Mouse (Mus musculus) layer of hippocampus, postnatal 36 days (tissue): ENCODE results near the gene Scrt2. TPM values are rescaled to one million over a fixed set of nuclear protein-coding genes. Genes with fewer than 3 reads are reported as not detected.
"Not testable (repeated sequence)": the region's sequence is repeated elsewhere in the genome, so short reads cannot be mapped to it uniquely, and the experiment has no call there.

Source experiments
- DNase-seq, 2 experiments: peaks; one replicate each; pipeline ENCODE4 v3.0.0; 2022
- total RNA-seq, 2 experiments: library from RNA; stranded (reverse); gene quantifications; 2 replicates each; pipeline ENCODE4 v1.2.3; 2021

The Scrt2 gene
- 10 to 100 TPM; 25.1 to 27.1 TPM for total RNA-seq

DNA sequence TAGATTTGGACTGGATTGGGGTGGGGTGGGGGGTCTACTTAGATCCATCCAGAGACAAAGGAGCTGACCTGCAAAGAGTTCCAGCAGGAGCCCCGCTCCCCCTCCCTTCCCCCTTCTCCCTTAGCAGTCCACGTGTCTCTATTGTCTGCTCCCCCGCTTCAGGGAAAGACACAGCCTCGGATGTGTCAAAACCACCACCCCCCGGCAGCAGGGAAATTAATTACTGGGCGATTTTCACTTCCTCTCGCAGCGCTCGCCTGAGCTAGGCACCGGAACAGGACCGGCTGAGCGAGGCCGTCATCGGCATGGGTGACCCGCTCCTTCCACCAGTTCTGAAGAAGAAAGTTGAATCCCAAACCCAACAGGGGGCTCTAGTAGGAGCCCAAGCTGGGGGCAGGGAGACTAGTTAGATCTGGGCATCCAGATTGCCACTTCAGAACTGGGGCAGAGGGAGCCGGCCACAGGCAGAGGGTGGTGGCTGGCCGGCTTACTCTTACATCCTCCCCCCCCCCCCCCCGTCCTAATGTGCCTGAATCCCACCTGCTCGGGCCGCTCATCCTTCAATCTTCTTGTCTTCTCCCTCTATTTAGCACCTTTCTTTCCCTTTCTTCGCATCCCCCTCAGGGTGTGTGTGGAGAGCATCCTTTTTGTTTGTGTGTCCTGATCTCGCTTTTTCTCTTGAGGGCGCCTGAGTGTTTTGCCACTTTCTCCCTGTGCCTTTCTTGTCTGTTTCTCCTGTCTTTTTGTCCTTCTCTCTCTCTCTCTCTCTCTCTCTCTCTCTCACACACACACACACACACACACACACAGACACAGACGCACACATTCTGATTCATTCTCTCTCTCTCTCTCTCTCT, at the start of gene Scrt2:
Gene Scrt2, plus strand, starts transcription at position 845 of the 857 bp plus-strand sequence.
- peak in 1 of 2 experiments; percentile 57 for DNase-seq

- DNase-seq: no peak
Measured at GRCm38 (mm10) chr2:152040101-152040500, 41.2 kb upstream of the Scrt2 start.

- no peak for DNase-seq
Measured at GRCm38 (mm10) chr2:152047116-152048002, 34.0 kb upstream of the Scrt2 start.

DNA sequence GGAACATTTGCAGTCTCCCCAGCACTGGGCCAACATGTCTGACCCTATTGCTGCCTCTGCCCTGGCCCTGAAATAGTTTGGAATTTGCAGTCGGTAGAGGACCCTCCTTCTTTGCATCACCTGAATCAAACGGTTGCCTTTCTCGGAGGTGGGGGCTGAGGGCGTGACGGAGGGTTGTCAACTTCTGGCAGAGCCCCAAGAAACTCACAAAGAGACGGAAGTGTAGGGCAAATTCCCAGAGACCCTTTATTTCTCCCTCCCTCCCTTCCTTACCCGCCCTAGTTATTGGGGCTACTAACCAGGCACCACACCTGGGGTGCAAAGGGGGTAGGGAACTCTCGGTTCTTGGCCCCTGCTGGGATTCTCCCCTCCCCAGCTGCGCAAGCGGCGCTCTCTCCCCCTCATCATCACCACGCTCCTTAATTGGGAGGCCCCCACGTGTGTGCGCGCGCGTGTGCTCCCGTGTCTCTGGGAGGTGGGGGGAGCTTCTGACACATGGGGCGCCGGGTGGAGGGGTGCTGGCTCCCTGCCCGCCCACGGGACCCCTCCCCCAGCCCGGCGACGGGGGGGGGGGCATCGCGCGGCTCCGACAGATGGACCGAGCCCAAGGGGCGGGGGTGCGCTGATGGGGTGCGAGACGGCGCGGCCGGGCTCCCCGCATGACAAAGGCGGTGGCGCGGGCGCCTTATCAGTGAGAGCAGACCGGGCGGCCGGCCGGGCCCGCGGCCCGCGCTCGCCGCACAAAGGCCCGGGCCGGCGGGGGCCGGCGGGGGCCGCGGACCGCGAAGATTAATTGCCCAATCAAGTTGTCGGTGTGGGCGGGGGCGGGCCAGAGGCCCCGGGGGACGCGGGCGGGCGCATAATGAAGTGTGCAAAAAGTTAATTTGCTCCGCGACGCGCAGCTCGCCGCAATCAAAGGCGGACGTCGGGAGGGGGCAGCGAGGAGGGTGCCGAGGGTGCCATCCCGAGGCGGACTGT, 33.0 kb upstream of the Scrt2 start:
- no peak for DNase-seq

- no peak for DNase-seq
Measured at GRCm38 (mm10) chr2:152048981-152049441, 32.3 kb upstream of the Scrt2 start.

GRCm38 (mm10) chr2:152049611-152050270, 31.6 kb upstream of the Scrt2 start:
- DNase-seq: no peak

DNA sequence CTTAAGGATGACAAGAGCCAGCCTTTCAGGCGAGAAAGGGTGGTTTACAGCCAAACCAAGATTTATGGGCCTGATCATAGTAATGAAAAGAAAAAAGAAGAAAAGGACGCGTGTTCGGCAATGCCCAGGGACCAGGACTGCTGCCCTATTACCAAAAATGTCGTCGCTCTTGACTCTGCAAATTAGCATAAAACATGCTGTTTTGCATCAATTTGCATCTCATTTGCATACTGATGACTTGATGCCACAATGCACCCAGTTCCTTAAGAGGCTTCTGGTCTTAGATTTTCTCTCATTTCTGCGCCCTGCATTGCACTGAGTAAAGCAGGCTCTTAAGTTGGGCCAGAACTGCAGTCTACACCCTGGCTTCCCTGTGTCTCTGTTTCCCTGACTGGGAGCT, 31.0 kb upstream of the Scrt2 start:
- no peak for DNase-seq

GRCm38 (mm10) chr2:152051985-152052384, 29.3 kb upstream of the Scrt2 start:
- DNase-seq: no peak

DNA sequence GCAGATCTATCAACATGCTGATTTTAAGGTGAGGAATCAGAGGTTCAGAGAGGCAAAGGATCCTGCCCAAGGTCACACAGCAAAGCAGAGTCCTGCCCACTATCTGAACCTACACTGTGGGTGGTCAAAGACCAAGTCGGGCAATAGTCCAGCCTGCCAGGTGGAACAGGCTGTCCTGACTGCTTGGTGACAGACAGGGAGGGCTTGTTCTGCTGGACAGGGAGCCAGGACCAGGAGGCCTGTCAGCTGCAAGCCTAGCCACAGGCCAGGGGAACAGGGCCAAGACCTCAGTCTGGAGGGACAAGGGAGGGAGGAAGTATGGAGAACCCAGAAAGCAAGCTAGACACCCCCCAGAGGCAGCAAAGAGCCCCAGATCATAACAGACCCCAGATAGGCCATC, 25.9 kb upstream of the Scrt2 start:
- no peak for DNase-seq

DNA sequence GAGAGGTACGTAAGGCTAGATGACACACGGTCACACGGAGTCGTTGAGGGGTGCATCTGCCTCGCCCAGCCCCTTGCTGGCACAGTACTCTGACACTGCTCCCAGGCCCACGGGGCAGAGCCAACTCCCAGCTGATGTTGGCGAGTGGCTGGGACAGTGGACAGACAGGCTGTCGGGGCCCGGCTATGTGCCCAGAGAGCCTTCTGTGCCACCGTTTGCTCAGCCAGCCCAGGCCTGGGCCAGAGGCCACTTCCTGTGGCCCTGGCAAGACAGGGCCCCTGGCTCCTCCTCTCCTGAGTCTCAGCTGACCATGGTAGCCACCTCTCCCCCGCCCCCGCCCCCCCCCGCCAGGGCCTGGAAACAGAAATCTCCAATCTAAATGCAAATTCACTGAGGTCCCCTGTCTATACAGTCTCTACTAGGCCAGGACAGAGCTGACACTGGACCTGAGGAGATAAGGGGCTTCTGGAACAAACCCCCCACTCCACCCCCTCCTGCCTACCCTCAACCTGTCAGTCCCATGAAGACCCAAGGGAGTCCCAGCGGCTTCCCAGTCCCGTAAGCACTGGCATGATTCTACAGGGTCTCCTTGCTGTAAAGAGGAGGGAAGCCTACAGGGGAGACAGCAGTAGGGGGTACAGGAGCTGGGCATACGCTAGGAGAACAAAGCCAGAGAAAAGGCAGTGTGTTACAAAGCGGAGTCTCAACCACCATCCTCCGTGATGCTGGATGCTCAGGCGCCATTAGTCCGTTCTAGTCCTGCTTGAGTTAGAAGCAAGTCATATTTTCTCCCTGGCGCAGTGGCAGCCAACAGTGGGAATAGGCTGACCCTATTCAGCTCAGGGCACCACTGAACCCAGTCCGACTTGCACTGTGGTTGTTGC, 24.7 kb upstream of the Scrt2 start:
- peak in 1 of 2 experiments; percentile 46 for DNase-seq

- no peak for DNase-seq
Measured at GRCm38 (mm10) chr2:152057252-152057563, 24.1 kb upstream of the Scrt2 start.

- DNase-seq: not testable (repeated sequence)
Measured at GRCm38 (mm10) chr2:152062817-152063216, 18.5 kb upstream of the Scrt2 start.

DNA sequence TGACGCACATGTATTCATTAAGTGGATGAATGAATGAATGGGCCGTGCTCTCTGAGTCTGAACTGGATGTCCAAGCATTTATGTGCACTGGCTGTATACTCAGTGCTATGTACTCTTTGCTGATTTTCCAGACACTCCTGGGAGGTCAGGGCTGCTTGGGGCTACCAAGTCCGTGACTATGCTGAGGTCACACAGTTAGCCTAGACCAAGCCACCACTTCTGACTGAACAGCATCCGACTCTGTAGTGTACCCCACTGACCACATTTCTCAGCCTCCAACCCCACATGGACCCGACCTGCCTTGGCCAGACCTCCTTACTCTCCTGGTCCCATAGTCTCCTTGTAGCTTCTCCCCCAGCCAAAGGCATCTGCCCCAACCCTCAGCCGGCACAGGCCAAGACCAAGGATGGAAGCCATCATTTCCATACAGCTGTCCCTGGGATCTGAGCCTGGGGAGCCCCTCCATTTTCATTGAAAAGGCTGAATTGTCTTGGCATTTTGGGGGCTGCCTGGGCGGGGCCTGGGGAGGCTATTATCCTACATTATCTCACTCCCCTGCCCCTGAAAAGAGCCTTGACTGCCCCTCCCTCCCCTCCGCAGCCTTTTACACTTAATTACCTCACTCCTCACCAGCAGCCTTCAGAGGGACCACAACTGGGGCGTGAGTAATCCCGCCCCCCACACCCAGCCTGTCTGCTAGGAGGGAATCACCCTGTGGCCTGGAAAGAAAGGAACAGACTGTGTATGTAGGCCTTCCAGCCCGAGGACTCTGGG, 12.5 kb upstream of the Scrt2 start:
- DNase-seq: no peak

DNA sequence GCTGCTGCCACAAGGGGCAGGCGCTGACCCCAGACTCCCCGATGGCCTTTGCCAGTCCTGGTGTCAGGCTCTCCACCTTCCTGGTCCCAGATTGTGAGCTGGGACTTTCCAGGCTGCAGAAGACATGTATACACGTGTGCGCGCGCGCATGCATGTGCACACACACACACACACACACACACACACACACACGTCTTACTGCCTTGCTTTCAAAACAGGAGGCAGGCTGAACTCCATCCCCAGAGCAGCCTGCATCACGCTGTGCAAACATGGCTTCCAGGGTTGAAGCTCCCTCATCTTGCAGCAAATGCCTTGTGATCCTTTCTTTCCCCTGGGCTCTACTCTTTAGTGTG, 11.9 kb upstream of the Scrt2 start:
- DNase-seq: no peak

- DNase-seq: no peak
Measured at GRCm38 (mm10) chr2:152069941-152070340, 11.4 kb upstream of the Scrt2 start.

DNA sequence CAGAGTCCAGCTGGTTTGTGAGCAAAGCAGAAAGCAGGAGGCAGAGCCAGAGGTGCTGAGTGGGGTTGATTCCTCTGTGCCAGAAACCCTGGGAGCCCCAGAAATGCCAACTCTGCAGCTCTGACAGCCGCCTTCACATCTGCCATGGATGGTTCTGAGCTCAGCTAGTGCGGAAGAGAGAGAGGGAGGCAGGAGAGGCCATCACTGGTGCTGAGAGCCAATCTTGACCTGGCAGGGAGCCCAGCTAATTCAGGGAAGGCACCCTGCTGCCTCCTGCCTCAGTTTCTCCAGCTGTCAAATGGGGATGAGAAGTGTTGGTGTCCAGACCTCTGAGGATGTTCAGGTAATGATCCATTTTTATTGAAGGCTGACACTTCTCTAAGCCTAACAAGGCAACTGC, 6.8 kb upstream of the Scrt2 start:
- DNase-seq: no peak

DNA sequence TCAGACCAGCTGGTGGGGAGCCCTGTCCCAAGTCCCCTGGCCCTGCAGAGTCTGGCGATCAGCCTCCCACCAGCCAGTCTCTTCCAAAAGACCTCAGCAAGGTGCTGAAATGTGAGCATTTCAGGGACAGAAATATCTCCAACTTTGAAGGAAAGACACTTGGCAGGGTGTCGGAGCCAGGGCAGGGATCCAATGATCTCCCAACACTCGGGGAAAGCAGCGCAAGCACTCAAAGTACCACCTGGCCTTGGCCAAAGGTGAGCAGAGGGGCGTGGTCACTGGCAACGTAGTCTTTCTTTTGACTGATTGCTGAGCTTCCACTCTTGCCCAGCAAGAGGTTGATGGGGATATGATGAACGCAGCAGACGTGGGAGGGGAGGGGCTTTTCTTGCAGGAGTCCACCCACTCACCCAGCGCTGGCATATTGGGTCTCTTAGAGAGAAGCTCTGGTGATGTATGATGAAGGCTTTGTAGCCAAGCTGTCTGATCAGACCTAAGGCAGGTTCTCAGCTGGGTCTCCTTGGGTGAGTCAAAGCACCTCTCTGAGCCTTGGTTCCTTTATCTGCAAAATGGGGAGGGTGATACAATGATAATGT, 5.9 kb upstream of the Scrt2 start:
- no peak for DNase-seq

DNA sequence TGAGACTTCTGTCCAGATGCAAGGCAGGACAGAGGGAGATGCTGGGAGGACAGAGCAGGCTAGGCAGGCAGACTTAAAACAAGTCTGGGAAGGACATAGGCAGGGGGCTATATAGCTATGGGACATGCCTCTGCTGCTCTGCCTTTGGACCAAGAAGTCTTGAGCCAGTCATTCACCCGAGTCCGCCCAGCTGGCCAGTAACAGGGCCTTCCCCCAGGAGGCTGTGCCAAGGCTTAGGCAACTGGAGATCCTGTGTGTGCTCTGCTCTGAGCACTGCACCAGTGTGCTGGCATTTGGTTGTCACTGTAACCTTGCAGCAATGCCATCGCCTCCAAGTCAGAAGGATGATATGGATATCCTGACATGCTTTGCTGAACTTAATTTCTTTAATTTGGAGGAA, 4.0 kb upstream of the Scrt2 start:
- no peak for DNase-seq

DNA sequence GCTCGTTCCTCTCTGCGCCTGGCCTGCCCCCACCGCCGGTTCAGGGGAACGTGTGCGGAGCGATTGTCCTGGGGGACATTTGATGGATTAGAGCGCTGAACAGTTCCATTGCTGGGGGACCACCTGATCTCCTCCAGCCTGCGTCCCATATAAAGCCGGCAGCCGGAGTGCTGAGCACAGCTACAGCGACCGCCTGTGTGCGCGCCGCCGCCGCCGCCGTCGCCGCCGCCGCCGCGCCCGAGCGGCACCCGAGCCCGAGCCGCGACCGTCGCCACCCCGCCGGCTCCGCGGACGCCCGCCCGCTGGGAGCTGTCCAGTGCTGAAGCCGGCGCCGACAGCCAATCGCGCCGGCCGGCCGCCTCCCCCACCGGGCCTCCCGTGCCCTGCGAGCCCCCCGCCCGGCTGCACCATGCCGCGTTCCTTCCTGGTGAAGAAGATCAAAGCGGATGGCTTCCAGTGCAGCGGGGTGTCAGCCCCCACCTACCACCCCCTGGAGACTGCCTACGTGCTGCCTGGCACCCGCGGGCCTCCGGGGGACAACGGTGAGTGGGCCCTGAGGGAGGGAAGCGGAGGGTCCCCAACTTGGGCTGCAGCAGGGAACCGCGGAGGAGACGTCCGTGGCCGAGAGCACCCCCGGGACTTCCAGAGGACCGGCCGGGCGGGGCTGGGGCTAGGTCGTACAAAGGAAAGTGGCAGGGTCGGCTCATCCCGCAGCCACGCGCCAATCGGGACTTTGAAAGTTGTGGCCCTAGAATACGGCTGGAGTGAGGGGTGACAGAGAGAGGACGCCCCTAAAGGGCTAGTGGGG, 516 bp downstream of the Scrt2 start:
- DNase-seq: peak; percentile 67 to 73
